Mouse (Mus musculus): ENCODE results near the gene Cyb561d2. TPM values are rescaled to one million over a fixed set of nuclear protein-coding genes. Genes with fewer than 3 reads are reported as not detected.

The Cyb561d2 gene
- total RNA-seq, 2 experiments from 2014 or later, result 6.6 to 7.2 TPM

GRCm38 (mm10) chr9:107520331-107520730 lies 21.7 kb downstream of the Cyb561d2 start:
- no peak for DNase-seq

- DNase-seq, result peak; percentile 92
These were observed 27.6 kb downstream of the Cyb561d2 start for GRCm38 (mm10) chr9:107514303-107514955.

- DNase-seq, result no peak
These were observed 29.7 kb downstream of the Cyb561d2 start for GRCm38 (mm10) chr9:107512326-107512725.

- no peak for DNase-seq
These were observed 30.6 kb downstream of the Cyb561d2 start for GRCm38 (mm10) chr9:107511436-107511835.

- DNase-seq, result no peak
These were observed 31.5 kb downstream of the Cyb561d2 start for GRCm38 (mm10) chr9:107510384-107511100.

GRCm38 (mm10) chr9:107508266-107508665 lies 33.7 kb downstream of the Cyb561d2 start:
- no peak for DNase-seq

GRCm38 (mm10) chr9:107504662-107505537 lies 37.1 kb downstream of the Cyb561d2 start:
- peak; percentile 29 for DNase-seq

- no peak for DNase-seq
These were observed 39.7 kb downstream of the Cyb561d2 start for GRCm38 (mm10) chr9:107502131-107502846.

- no peak for DNase-seq
These were observed 41.2 kb downstream of the Cyb561d2 start for GRCm38 (mm10) chr9:107500708-107501286.

GRCm38 (mm10) chr9:107496359-107496758 lies 45.6 kb downstream of the Cyb561d2 start:
- no peak for DNase-seq

GRCm38 (mm10) chr9:107494238-107494637 lies 47.8 kb downstream of the Cyb561d2 start:
- no peak for DNase-seq

GRCm38 (mm10) chr9:107493511-107493910 lies 48.5 kb downstream of the Cyb561d2 start:
- no peak for DNase-seq

GRCm38 (mm10) chr9:107490625-107491024 lies 51.4 kb downstream of the Cyb561d2 start:
- DNase-seq, result no peak

GRCm38 (mm10) chr9:107490146-107490545 lies 51.8 kb downstream of the Cyb561d2 start:
- no peak for DNase-seq

Other genes with a start within 250 kb of the Cyb561d2 start
- 100 to 1,000 TPM; 146 to 176 TPM for gene Cish, start 246.2 kb downstream of the Cyb561d2 start, total RNA-seq (2021)
- gene Hemk1, start 203.8 kb downstream of the Cyb561d2 start, total RNA-seq (2021), result 10 to 100 TPM; 13.0 to 15.0 TPM
- 1 to 10 TPM; 4.6 to 5.8 TPM for gene 6430571L13Rik, start 201.6 kb downstream of the Cyb561d2 start, total RNA-seq (2021)
- gene Cacna2d2, start 142.6 kb downstream of the Cyb561d2 start, total RNA-seq (2021), result 10 to 100 TPM; 21.2 to 23.1 TPM
- gene Tmem115, start 8.2 kb downstream of the Cyb561d2 start, total RNA-seq (2021), result 10 to 100 TPM; 22.1 to 22.8 TPM
- gene Nprl2, start within 50 bp of the Cyb561d2 start, total RNA-seq (2021), result 10 to 100 TPM; 12.0 TPM
- gene Zmynd10, start 5.1 kb upstream of the Cyb561d2 start, total RNA-seq (2021), result under 1 TPM; 0.26 to 0.32 TPM
- 10 to 100 TPM; 38.8 to 39.4 TPM for gene Rassf1, start 9.4 kb upstream of the Cyb561d2 start, total RNA-seq (2021)
- gene Tusc2, start 21.1 kb upstream of the Cyb561d2 start, total RNA-seq (2021), result 10 to 100 TPM; 22.3 to 24.0 TPM
- gene Hyal2, start 25.8 kb upstream of the Cyb561d2 start, total RNA-seq (2021), result 10 to 100 TPM; 43.4 to 49.7 TPM
- 1 to 10 TPM; 3.4 to 4.7 TPM for gene Hyal1, start 34.7 kb upstream of the Cyb561d2 start, total RNA-seq (2021)
- gene Naa80, start 36.7 kb upstream of the Cyb561d2 start, total RNA-seq (2021), result 10 to 100 TPM; 12.2 to 12.4 TPM
- gene Hyal3, start 38.6 kb upstream of the Cyb561d2 start, total RNA-seq (2021), result 1 to 10 TPM in 1 of 2 experiments, under 1 TPM in 1; 0.74 to 1.1 TPM
- 10 to 100 TPM; 41.6 to 44.4 TPM for gene Ifrd2, start 45.4 kb upstream of the Cyb561d2 start, total RNA-seq (2021)
- gene Sema3b, start 67.0 kb upstream of the Cyb561d2 start, total RNA-seq (2021), result 10 to 100 TPM; 16.2 to 18.8 TPM
- gene Gnai2, start 93.2 kb upstream of the Cyb561d2 start, total RNA-seq (2021), result 100 to 1,000 TPM; 462 to 469 TPM
- gene Slc38a3, start 127.3 kb upstream of the Cyb561d2 start, total RNA-seq (2021), result 1 to 10 TPM; 8.0 to 8.1 TPM
- not detected for gene Gnat1, start 137.5 kb upstream of the Cyb561d2 start, total RNA-seq (2021)
- gene Sema3f, start 168.3 kb upstream of the Cyb561d2 start, total RNA-seq (2021), result 10 to 100 TPM; 18.7 to 20.9 TPM
- gene Rbm5, start 228.8 kb upstream of the Cyb561d2 start, total RNA-seq (2021), result 10 to 100 TPM; 65.4 to 73.1 TPM